Mouse (Mus musculus) testis, adult 2 months (tissue): Measurements from ENCODE around the gene Ctu2.

Experiments used
- CTCF ChIP-seq: fragments of 200-500 bp; IDR thresholded peaks from 2 replicates; pipeline ENCODE4 v1.5.1; 2012; ENCODE audit warnings: low read depth, mild to moderate bottlenecking, inconsistent platforms, low read length, moderate library complexity; ENCODE audit not compliant: control insufficient read depth, insufficient read depth, insufficient replicate concordance
- POLR2A ChIP-seq: fragments of 200-500 bp; IDR thresholded peaks from 2 replicates; pipeline ENCODE4 v1.6.1; 2012; ENCODE audit warnings: low read depth, mild to moderate bottlenecking, inconsistent platforms, low read length, moderate library complexity; ENCODE audit not compliant: control insufficient read depth

GRCm38 (mm10) chr8:122473911-122474421 is 2.0 kb upstream of the Ctu2 start:
- TF ChIP-seq POLR2A (no peak), CTCF (no peak)
